Mouse (Mus musculus): ENCODE results near the gene Serpinb3b. TPM values are rescaled to one million over a fixed set of nuclear protein-coding genes. Genes with fewer than 3 reads are reported as not detected.
"Not testable (repeated sequence)": the region's sequence is repeated elsewhere in the genome, so short reads cannot be mapped to it uniquely, and the experiment has no call there.

Serpinb3b gene
- not detected in 2 replicates for polyA plus RNA-seq (2014; fragmentation: Nextera tagmentation; extraction: Ambion mirVana)

DNA sequence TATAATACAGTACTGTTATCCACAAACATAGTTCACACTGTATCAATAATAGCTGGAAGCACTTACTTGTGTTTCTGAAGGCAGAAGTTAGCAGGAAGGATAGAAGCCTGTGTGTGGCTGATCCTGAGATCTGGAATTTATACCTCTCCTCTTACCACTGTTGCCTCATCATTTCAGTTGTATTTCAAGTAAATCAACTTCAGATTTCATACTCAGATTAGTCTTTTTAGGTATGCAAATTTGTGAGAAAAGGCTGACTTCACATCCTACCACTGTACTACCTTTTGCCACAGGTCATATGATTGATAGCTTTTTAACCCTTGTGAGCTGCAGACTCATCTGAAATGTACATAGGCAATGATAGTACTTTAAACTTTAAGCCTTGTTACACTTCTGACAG is at the start of gene Serpinb3b, which contains the start of gene Serpinb3c:
TSS of gene Serpinb3b (minus strand) at position 101 of the 400 bp plus-strand sequence.
TSS of gene Serpinb3c (minus strand) at position 111 of the 400 bp plus-strand sequence.
- H3K4me2 ChIP-seq (replicated peaks); H3K4me1 ChIP-seq (replicated peaks; ENCODE audit: control insufficient read depth, insufficient read depth, low read length); H3K27me3 ChIP-seq (ENCODE audit: control insufficient read depth, insufficient read depth, low read length); ATAC-seq (ENCODE audit: low FRiP score); H3K27ac ChIP-seq; H3K36me3 ChIP-seq (replicated peaks; ENCODE audit: control insufficient read depth, insufficient read depth); H3K9me3 ChIP-seq (ENCODE audit: control insufficient read depth, low read length); DNase-seq (ENCODE audit: low spot score); H3K9ac ChIP-seq; H3K4me3 ChIP-seq (replicated peaks; ENCODE audit: low read length): not testable (repeated sequence)

DNA sequence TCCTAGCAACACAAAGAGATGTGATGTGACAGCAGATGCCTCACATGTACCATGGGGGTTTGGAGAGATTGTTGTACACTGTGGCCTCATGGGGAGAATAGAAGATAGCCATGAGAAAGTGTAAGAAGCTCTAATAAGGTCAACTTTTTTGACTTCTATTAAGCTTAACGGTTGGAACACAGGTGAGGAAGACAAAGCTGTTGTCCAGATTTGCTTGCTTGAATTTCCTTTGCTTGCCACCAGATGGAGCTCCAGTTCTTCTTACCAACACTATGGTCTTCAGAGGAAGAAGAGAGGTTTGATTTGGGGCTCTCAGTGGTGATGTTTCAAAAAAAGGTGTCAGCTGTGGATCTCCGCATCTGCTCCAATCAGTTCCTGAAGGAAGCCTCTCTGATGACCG is 35.0 kb downstream of the Serpinb3b start:
- not testable (repeated sequence) for H3K9ac ChIP-seq; H3K36me3 ChIP-seq (replicated peaks; ENCODE audit: control insufficient read depth, insufficient read depth); H3K4me3 ChIP-seq (replicated peaks; ENCODE audit: low read length); H3K9me3 ChIP-seq (ENCODE audit: control insufficient read depth, low read length); H3K4me1 ChIP-seq (replicated peaks; ENCODE audit: control insufficient read depth, insufficient read depth, low read length); H3K4me2 ChIP-seq (replicated peaks); H3K27me3 ChIP-seq (ENCODE audit: control insufficient read depth, insufficient read depth, low read length); H3K27ac ChIP-seq
- DNase-seq (ENCODE audit: low spot score) (peak; percentile 37), ATAC-seq (ENCODE audit: low FRiP score) (0 out of 2 replicates have a peak, but pooled peaks have one; percentile 43)
- 55% methylated on average over 3 of the region's 3 CpGs for WGBS

DNA sequence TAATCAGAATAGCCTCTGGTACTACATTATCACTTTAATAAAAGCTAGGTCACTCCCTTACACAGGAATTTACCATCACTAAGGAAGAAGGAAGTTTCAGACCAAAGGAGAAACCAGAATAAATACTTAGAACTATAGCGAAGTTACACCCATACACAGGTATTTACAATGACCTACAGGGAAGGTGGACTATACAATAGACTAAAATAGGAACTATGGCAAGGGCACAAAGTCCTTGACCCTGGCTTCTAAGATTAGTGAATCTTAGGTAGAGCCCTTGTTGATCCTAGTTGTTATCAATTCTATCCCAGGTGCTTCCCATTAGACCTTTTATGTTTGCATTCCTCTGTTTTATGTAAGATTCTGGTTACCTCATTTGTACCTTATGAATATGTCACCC is 60.9 kb downstream of the Serpinb3b start:
- H3K4me1 ChIP-seq (replicated peaks; ENCODE audit: control insufficient read depth, insufficient read depth, low read length); DNase-seq (ENCODE audit: low spot score); H3K27me3 ChIP-seq (ENCODE audit: control insufficient read depth, insufficient read depth, low read length); H3K27ac ChIP-seq; H3K9me3 ChIP-seq (ENCODE audit: control insufficient read depth, low read length); H3K9ac ChIP-seq; H3K4me3 ChIP-seq (replicated peaks; ENCODE audit: low read length); ATAC-seq (ENCODE audit: low FRiP score); H3K4me2 ChIP-seq (replicated peaks); H3K36me3 ChIP-seq (replicated peaks; ENCODE audit: control insufficient read depth, insufficient read depth): not testable (repeated sequence)
- WGBS: 82% methylated on average over 1 of the region's 1 CpGs

DNA sequence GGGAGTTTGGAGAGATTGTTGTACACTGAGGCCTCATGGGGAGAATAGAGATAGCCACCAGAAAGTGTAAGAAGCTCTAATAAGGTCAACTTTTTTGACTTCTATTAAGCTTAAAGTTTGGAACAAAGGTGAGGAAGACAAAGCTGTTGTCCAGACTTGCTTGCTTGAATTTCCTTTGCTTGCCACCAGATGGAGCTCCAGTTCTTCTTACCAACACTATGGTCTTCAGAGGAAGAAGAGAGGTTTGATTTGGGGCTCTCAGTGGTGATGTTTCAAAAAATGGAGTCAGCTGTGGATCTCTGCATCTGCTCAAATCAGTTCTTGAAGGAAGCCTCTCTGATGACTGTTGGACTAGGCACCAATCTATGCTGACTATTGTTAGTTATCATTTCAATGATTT is 150.7 kb downstream of the Serpinb3b start:
- not testable (repeated sequence) for H3K4me1 ChIP-seq (replicated peaks; ENCODE audit: control insufficient read depth, insufficient read depth, low read length); H3K9me3 ChIP-seq (ENCODE audit: control insufficient read depth, low read length); H3K4me2 ChIP-seq (replicated peaks); H3K4me3 ChIP-seq (replicated peaks; ENCODE audit: low read length); H3K27me3 ChIP-seq (ENCODE audit: control insufficient read depth, insufficient read depth, low read length); H3K9ac ChIP-seq; ATAC-seq (ENCODE audit: low FRiP score); DNase-seq (ENCODE audit: low spot score); H3K36me3 ChIP-seq (replicated peaks; ENCODE audit: control insufficient read depth, insufficient read depth); H3K27ac ChIP-seq

Other genes starting within 250 kb of the Serpinb3b start
- gene Serpinb3a, start 226.1 kb downstream of the Serpinb3b start, polyA plus RNA-seq (2014; fragmentation: Nextera tagmentation; extraction: Ambion mirVana): not detected in 2 replicates
- gene Serpinb3d, start 194.9 kb downstream of the Serpinb3b start, polyA plus RNA-seq (2014; fragmentation: Nextera tagmentation; extraction: Ambion mirVana): not detected in 2 replicates
- gene Serpinb3c, start within 50 bp of the Serpinb3b start, polyA plus RNA-seq (2014; fragmentation: Nextera tagmentation; extraction: Ambion mirVana): not detected in 2 replicates
- not detected in 2 replicates for gene Serpinb11, start 82.8 kb upstream of the Serpinb3b start, polyA plus RNA-seq (2014; fragmentation: Nextera tagmentation; extraction: Ambion mirVana)
- 0.25 TPM in 1 of 2 replicates, not detected in the other for gene Serpinb7, start 121.3 kb upstream of the Serpinb3b start, polyA plus RNA-seq (2014; fragmentation: Nextera tagmentation; extraction: Ambion mirVana)
- 0.23 TPM in 1 of 2 replicates, not detected in the other for gene Serpinb2, start 233.1 kb upstream of the Serpinb3b start, polyA plus RNA-seq (2014; fragmentation: Nextera tagmentation; extraction: Ambion mirVana)

Data from hindbrain, embryonic 14.5 days (tissue).